Mouse (Mus musculus): Measurements from ENCODE around the gene Gm49661. TPM values are rescaled to one million over a fixed set of nuclear protein-coding genes. Genes with fewer than 3 reads are reported as not detected.

Gm49661 gene
- polyA plus RNA-seq, 1 experiment from 2014 or later, result not detected

- no peak for ATAC-seq (ENCODE audit: low FRiP score, low read depth)
- 79% methylated on average over 15 of the region's 15 CpGs for WGBS
- Histone ChIP-seq H3K9ac (no peak overlapping the region), H3K27ac (no peak overlapping the region), H3K27me3 (peaks cover 32% of the 10 kb centered on the region), H3K4me2 (replicated peaks) (peak overlapping the region; percentile 10; the same call in 1 of the 2 replicates), H3K9me3 (no peaks in the 10 kb centered on the region), H3K4me3 (no peak overlapping the region), H3K36me3 (no peaks in the 10 kb centered on the region), H3K4me1 (peaks cover 76% of the 10 kb centered on the region)
Observed at GRCm38 (mm10) chr8:84981644-84982498, 12.6 kb upstream of the Gm49661 start.

- H3K9ac ChIP-seq, result no peak overlapping the region
- peaks cover 27% of the 10 kb centered on the region for H3K27me3 ChIP-seq
- WGBS, result 28% methylated on average over 11 of the region's 11 CpGs
- ATAC-seq (ENCODE audit: low FRiP score, low read depth), result no peak
- no peaks in the 10 kb centered on the region for H3K36me3 ChIP-seq
- H3K4me1 ChIP-seq, result peaks cover 80% of the 10 kb centered on the region
- H3K27ac ChIP-seq, result peak overlapping the region; percentile 48
- peak overlapping the region; percentile 98 for H3K4me2 ChIP-seq (replicated peaks)
- H3K9me3 ChIP-seq, result no peaks in the 10 kb centered on the region
- peak overlapping the region; percentile 59; the same call in 1 of the 2 replicates for H3K4me3 ChIP-seq
Observed at GRCm38 (mm10) chr8:84980622-84981358, 11.6 kb upstream of the Gm49661 start.

GRCm38 (mm10) chr8:84979599-84980421 lies 10.6 kb upstream of the Gm49661 start:
- Histone ChIP-seq H3K27me3 (peaks cover 27% of the 10 kb centered on the region), H3K36me3 (peaks cover 1% of the 10 kb centered on the region; the same call in 1 of the 2 replicates), H3K4me1 (peaks cover 79% of the 10 kb centered on the region), H3K9me3 (no peaks in the 10 kb centered on the region), H3K27ac (no peak overlapping the region; the same call in 1 of the 2 replicates), H3K9ac (peak overlapping the region; percentile 57), H3K4me3 (peak overlapping the region; percentile 59), H3K4me2 (replicated peaks) (peak overlapping the region; percentile 98)
- 4% methylated on average over 42 of the region's 42 CpGs for WGBS
- ATAC-seq (ENCODE audit: low FRiP score, low read depth), result peak; percentile 48

- Histone ChIP-seq H3K4me1 (peaks cover 74% of the 10 kb centered on the region), H3K36me3 (peaks cover 13% of the 10 kb centered on the region), H3K9me3 (no peaks in the 10 kb centered on the region), H3K9ac (peak within 1 kb of the TSS; percentile 71), H3K27ac (peak within 1 kb of the TSS; percentile 48; the same call in 1 of the 2 replicates), H3K27me3 (peaks cover 27% of the 10 kb centered on the region), H3K4me3 (peak within 1 kb of the TSS; percentile 59), H3K4me2 (replicated peaks) (peak within 1 kb of the TSS; percentile 98)
- under 1% methylated on average over 63 of the region's 63 CpGs for WGBS
- ATAC-seq (ENCODE audit: low FRiP score, low read depth), result peak; percentile 58
Observed at GRCm38 (mm10) chr8:84978248-84978940, 9.2 kb upstream of the Gm49661 start, which contains the start of gene Junb. Junb (minus strand) TSS chr8:84978718.

GRCm38 (mm10) chr8:84977435-84978247 lies 8.4 kb upstream of the Gm49661 start:
- peaks cover 27% of the 10 kb centered on the region for H3K27me3 ChIP-seq
- no peak for ATAC-seq (ENCODE audit: low FRiP score, low read depth)
- H3K27ac ChIP-seq, result peak overlapping the region; percentile 48; the same call in 1 of the 2 replicates
- peak overlapping the region; percentile 98 for H3K4me2 ChIP-seq (replicated peaks)
- H3K4me1 ChIP-seq, result peaks cover 74% of the 10 kb centered on the region
- peak overlapping the region; percentile 59 for H3K4me3 ChIP-seq
- H3K36me3 ChIP-seq, result peaks cover 21% of the 10 kb centered on the region
- under 1% methylated on average over 68 of the region's 70 CpGs for WGBS
- peak overlapping the region; percentile 71 for H3K9ac ChIP-seq
- no peaks in the 10 kb centered on the region for H3K9me3 ChIP-seq

GRCm38 (mm10) chr8:84976763-84977434 lies 7.7 kb upstream of the Gm49661 start:
- H3K4me1 ChIP-seq, result peaks cover 68% of the 10 kb centered on the region
- H3K36me3 ChIP-seq, result peaks cover 28% of the 10 kb centered on the region
- H3K9me3 ChIP-seq, result no peaks in the 10 kb centered on the region
- peak overlapping the region; percentile 71 for H3K9ac ChIP-seq
- peak overlapping the region; percentile 98 for H3K4me2 ChIP-seq (replicated peaks)
- 3% methylated on average over 25 of the region's 25 CpGs for WGBS
- ATAC-seq (ENCODE audit: low FRiP score, low read depth), result no peak
- peak overlapping the region; percentile 59 for H3K4me3 ChIP-seq
- peaks cover 27% of the 10 kb centered on the region for H3K27me3 ChIP-seq
- no peak overlapping the region for H3K27ac ChIP-seq

GRCm38 (mm10) chr8:84976031-84976762 lies 7.0 kb upstream of the Gm49661 start:
- under 1% methylated on average over 57 of the region's 61 CpGs for WGBS
- H3K9me3 ChIP-seq, result no peaks in the 10 kb centered on the region
- peak; percentile 80 for ATAC-seq (ENCODE audit: low FRiP score, low read depth)

GRCm38 (mm10) chr8:84975434-84975833 lies 6.2 kb upstream of the Gm49661 start:
- Histone ChIP-seq H3K9me3 (no peaks in the 10 kb centered on the region), H3K4me2 (replicated peaks) (peak overlapping the region; percentile 98), H3K4me3 (0 out of 2 replicates have a peak overlapping the region, but pooled peaks have one; percentile 59), H3K4me1 (peaks cover 63% of the 10 kb centered on the region), H3K36me3 (peaks cover 40% of the 10 kb centered on the region), H3K27ac (peak overlapping the region; percentile 58; the same call in 1 of the 2 replicates), H3K9ac (no peak overlapping the region), H3K27me3 (peaks cover 27% of the 10 kb centered on the region)
- 23% methylated on average over 7 of the region's 7 CpGs for WGBS
- no peak for ATAC-seq (ENCODE audit: low FRiP score, low read depth)

More at GRCm38 (mm10) chr8:84976031-84976762, 7.0 kb upstream of the Gm49661 start:
- peaks cover 63% of the 10 kb centered on the region for H3K4me1 ChIP-seq
- H3K9ac ChIP-seq, result peak overlapping the region; percentile 71
- H3K4me3 ChIP-seq, result peak overlapping the region; percentile 59
- H3K36me3 ChIP-seq, result peaks cover 35% of the 10 kb centered on the region
- H3K4me2 ChIP-seq (replicated peaks), result peak overlapping the region; percentile 98
- H3K27me3 ChIP-seq, result peaks cover 27% of the 10 kb centered on the region
- H3K27ac ChIP-seq, result peak overlapping the region; percentile 58

- Histone ChIP-seq H3K4me1 (peaks cover 58% of the 10 kb centered on the region), H3K27me3 (peaks cover 27% of the 10 kb centered on the region), H3K4me2 (replicated peaks) (no peak overlapping the region), H3K9ac (no peak overlapping the region; the same call in 1 of the 2 replicates), H3K9me3 (no peaks in the 10 kb centered on the region), H3K27ac (no peak overlapping the region), H3K36me3 (peaks cover 40% of the 10 kb centered on the region), H3K4me3 (no peak overlapping the region)
- ATAC-seq (ENCODE audit: low FRiP score, low read depth), result no peak
- 74% methylated on average over 8 of the region's 8 CpGs for WGBS
Observed at GRCm38 (mm10) chr8:84974543-84975142, 5.4 kb upstream of the Gm49661 start.
